Mouse (Mus musculus) lung, postnatal 10 days (tissue): ENCODE results near the gene Olfr30.
A peak's percentile ranks its signal among the peaks of the same experiment; 100 is the strongest.
"Not testable (repeated sequence)": the region's sequence is repeated elsewhere in the genome, so short reads cannot be mapped to it uniquely, and the experiment has no call there.

ENCODE experiments used
- DNase-seq: peaks from one replicate; pipeline ENCODE4 v3.0.0; 2021

Gene Olfr30

GRCm38 (mm10) chr11:58462170-58462569 lies at the start of gene Olfr30:
Olfr30 (minus strand) TSS chr11:58462270.
- DNase-seq, result no peak

GRCm38 (mm10) chr11:58509058-58509457 lies 47.0 kb upstream of the Olfr30 start:
- not testable (repeated sequence) for DNase-seq

- DNase-seq, result not testable (repeated sequence)
Measured at GRCm38 (mm10) chr11:58502472-58502871, 40.4 kb upstream of the Olfr30 start, which contains the start of gene Olfr331. Olfr331 (minus strand) TSS chr11:58502572.

- no peak for DNase-seq
Measured at GRCm38 (mm10) chr11:58499290-58499689, 37.2 kb upstream of the Olfr30 start.

GRCm38 (mm10) chr11:58498761-58499160 lies 36.7 kb upstream of the Olfr30 start:
- no peak for DNase-seq

GRCm38 (mm10) chr11:58492455-58492854 lies 30.4 kb upstream of the Olfr30 start, which contains the start of gene Olfr332:
Olfr332 (minus strand) TSS chr11:58492555.
- DNase-seq, result no peak

GRCm38 (mm10) chr11:58453592-58453991 lies 8.5 kb downstream of the Olfr30 start:
- DNase-seq, result no peak

GRCm38 (mm10) chr11:58452759-58453158 lies 9.3 kb downstream of the Olfr30 start, which contains the start of gene Lypd9:
Lypd9 (minus strand) TSS chr11:58452923.
- DNase-seq, result no peak

- no peak for DNase-seq
Measured at GRCm38 (mm10) chr11:58437866-58438265, 24.2 kb downstream of the Olfr30 start.

- DNase-seq, result no peak
Measured at GRCm38 (mm10) chr11:58432259-58432658, 29.8 kb downstream of the Olfr30 start, which contains the start of gene Gm12253. Gm12253 (plus strand) TSS chr11:58432559.

- no peak for DNase-seq
Measured at GRCm38 (mm10) chr11:58420815-58421214, 41.3 kb downstream of the Olfr30 start, which contains the start of gene 1810065E05Rik. 1810065E05Rik (plus strand) TSS chr11:58421111.

GRCm38 (mm10) chr11:58418336-58418735 lies 43.7 kb downstream of the Olfr30 start:
- peak; percentile 13 for DNase-seq

GRCm38 (mm10) chr11:58408066-58408465 lies 54.0 kb downstream of the Olfr30 start:
- DNase-seq, result no peak
